Mouse (Mus musculus) ES-E14 (cell line): ENCODE data around the gene Gtf2ird1. TPM values are rescaled to one million over a fixed set of nuclear protein-coding genes. Genes with fewer than 3 reads are reported as not detected.

ENCODE experiments used
- DNase-seq: peaks from one replicate; pipeline ENCODE4 v3.0.0-alpha.2; 2013; ENCODE audit warnings: low read depth, low spot score
- H3K27ac ChIP-seq: 2 replicates; pipeline ENCODE4 v1.5.1; 2012; ENCODE audit warnings: low read depth, mild to moderate bottlenecking, low read length, moderate library complexity, mixed read lengths; ENCODE audit not compliant: poor library complexity, insufficient read depth, severe bottlenecking
- H3K36me3 ChIP-seq: 2 replicates; pipeline ENCODE4 v1.6.1; 2012; ENCODE audit warnings: mild to moderate bottlenecking, low read length, moderate library complexity, mixed read lengths; ENCODE audit not compliant: control insufficient read depth, poor library complexity, insufficient read depth, severe bottlenecking
- H3K4me1 ChIP-seq, 2 experiments: fragments of 150-350 bp in 1 of 2; sonication (generic) in 1 of 2; 2 replicates each; pipeline ENCODE4 v1.6.1; 2012; ENCODE audit warnings: low read length in 2 of 2, mild to moderate bottlenecking in 1 of 2, mixed read lengths in 1 of 2; ENCODE audit not compliant: control insufficient read depth in 2 of 2, insufficient read depth in 2 of 2, poor library complexity in 1 of 2
- H3K4me3 ChIP-seq, 2 experiments: fragments of 150-350 bp in 1 of 2; sonication (generic) in 1 of 2; 2 replicates each; pipeline ENCODE4 v1.5.1; 2012; ENCODE audit warnings: low read length in 2 of 2, low read depth in 1 of 2, mild to moderate bottlenecking in 1 of 2, mixed read lengths in 1 of 2; ENCODE audit not compliant: insufficient read depth in 1 of 2, poor library complexity in 1 of 2, severe bottlenecking in 1 of 2
- H3K9ac ChIP-seq: 2 replicates; pipeline ENCODE4 v1.6.1; 2012; ENCODE audit warnings: low read depth, mild to moderate bottlenecking, low read length, mixed read lengths; ENCODE audit not compliant: poor library complexity, insufficient read depth, severe bottlenecking
- H3K9me3 ChIP-seq: fragments of 150-350 bp; sonication (generic); 2 replicates; pipeline ENCODE4 v1.6.1; 2012; ENCODE audit warnings: low read depth, mild to moderate bottlenecking, low read length; ENCODE audit not compliant: control insufficient read depth, insufficient read depth
- CHD2 ChIP-seq: IDR thresholded peaks from 2 replicates; pipeline ENCODE4 v1.6.1; 2014; ENCODE audit warnings: mild to moderate bottlenecking, low read depth, low read length, inconsistent platforms
- HCFC1 ChIP-seq: IDR thresholded peaks from 2 replicates; pipeline ENCODE4 v1.6.1; 2012; ENCODE audit warnings: low read length, inconsistent platforms, borderline replicate concordance; ENCODE audit not compliant: insufficient read depth
- MAFK ChIP-seq: IDR thresholded peaks from 2 replicates; pipeline ENCODE4 v1.6.1; 2014; ENCODE audit warnings: mild to moderate bottlenecking, low read depth, low read length, inconsistent platforms; ENCODE audit not compliant: insufficient read depth
- ZC3H11A ChIP-seq: IDR thresholded peaks from 2 replicates; pipeline ENCODE4 v1.6.1; 2012; ENCODE audit warnings: low read depth, mild to moderate bottlenecking, inconsistent platforms, low read length, borderline replicate concordance
- ZNF384 ChIP-seq: IDR thresholded peaks from 2 replicates; pipeline ENCODE4 v1.6.1; 2012; ENCODE audit warnings: low read depth, low read length, inconsistent platforms
- in situ Hi-C, 2 experiments: fragments of 600-800 bp; cut with MboI; formaldehyde crosslinking; loops; one replicate each; pipeline ENCODE4 v1.15.1; 2025; ENCODE audit warnings: low sequenced_read_pairs in 2 of 2, inconsistent platforms in 1 of 2; ENCODE audit not compliant: unreplicated experiment in 2 of 2
- total RNA-seq: library from RNA; depleted of rRNA; stranded (reverse); fragments of 300-350 nt; gene quantifications from 2 replicates; pipeline ENCODE4 v1.2.3, GENCODE M21; 2012

Gtf2ird1 gene
- total RNA-seq, 1 experiment: 63.5 TPM

- Histone ChIP-seq H3K4me3 (no peak overlapping the region), H3K9ac (no peak overlapping the region), H3K27ac (no peak overlapping the region), H3K9me3 (no peaks in the 10 kb centered on the region), H3K4me1 (peaks cover 8 to 15% of the 10 kb centered on the region in 2 experiments), H3K36me3 (no peaks in the 10 kb centered on the region)
- peak; percentile 81 for DNase-seq
- in situ Hi-C loops: no loop called here
- TF ChIP-seq CHD2 (0 out of 2 replicates have a peak, but pooled peaks have one; percentile 2), ZNF384 (0 out of 2 replicates have a peak, but pooled peaks have one; percentile 3), MAFK (no peak)
Measured at GRCm38 (mm10) chr5:134332743-134333142, 123.8 kb downstream of the Gtf2ird1 start.

- no peak overlapping the region for H3K9ac ChIP-seq
- in situ Hi-C loops: no loop called here
- no peak overlapping the region for H3K4me3 ChIP-seq
- H3K36me3 ChIP-seq: no peaks in the 10 kb centered on the region
- H3K27ac ChIP-seq: peak overlapping the region; percentile 65; the same call in 1 of the 2 replicates
- H3K4me1 ChIP-seq: peaks cover 8 to 13% of the 10 kb centered on the region in 2 experiments
- no peak for DNase-seq
- TF ChIP-seq HCFC1: no peak
- TF ChIP-seq MAFK: no peak
- TF ChIP-seq ZC3H11A: no peak
- TF ChIP-seq CHD2: no peak
- no peak for TF ChIP-seq ZNF384
- no peaks in the 10 kb centered on the region for H3K9me3 ChIP-seq
Measured at GRCm38 (mm10) chr5:134330082-134330481, 126.4 kb downstream of the Gtf2ird1 start.

GRCm38 (mm10) chr5:134329311-134329710, 127.2 kb downstream of the Gtf2ird1 start:
- TF ChIP-seq CHD2 (no peak), MAFK (no peak), ZC3H11A (no peak), ZNF384 (no peak), HCFC1 (no peak)
- H3K36me3 ChIP-seq: no peaks in the 10 kb centered on the region
- H3K27ac ChIP-seq: peak overlapping the region; percentile 65; the same call in 1 of the 2 replicates
- peaks cover 8 to 16% of the 10 kb centered on the region in 2 experiments for H3K4me1 ChIP-seq
- DNase-seq: no peak
- H3K9me3 ChIP-seq: no peaks in the 10 kb centered on the region
- in situ Hi-C loops: no loop called here
- no peak overlapping the region for H3K9ac ChIP-seq
- H3K4me3 ChIP-seq: no peak overlapping the region

- in situ Hi-C loops: no loop called here
- TF ChIP-seq ZC3H11A (no peak), MAFK (no peak), HCFC1 (no peak), ZNF384 (no peak), CHD2 (no peak)
- H3K9me3 ChIP-seq: no peaks in the 10 kb centered on the region
- no peaks in the 10 kb centered on the region for H3K36me3 ChIP-seq
- no peak for DNase-seq
- no peak overlapping the region; the same call in 1 of the 2 replicates for H3K9ac ChIP-seq
- peaks cover 10 to 15% of the 10 kb centered on the region in 2 experiments for H3K4me1 ChIP-seq
- H3K27ac ChIP-seq: peak overlapping the region; percentile 25; the same call in 1 of the 2 replicates
- H3K4me3 ChIP-seq: no peak overlapping the region
Measured at GRCm38 (mm10) chr5:134328482-134329001, 128.0 kb downstream of the Gtf2ird1 start.
